Mouse (Mus musculus) kidney, adult 2 months (tissue): ENCODE results near the gene Tvp23b.

Source experiments
- CTCF ChIP-seq: fragments of 200-500 bp; conservative IDR thresholded peaks from 2 replicates; pipeline ENCODE4 v1.5.1; 2011; ENCODE audit warnings: low read depth, mild to moderate bottlenecking, control low read depth, low read length, moderate library complexity, mixed read lengths; ENCODE audit not compliant: insufficient read depth, insufficient read length
- POLR2A ChIP-seq: fragments of 200-500 bp; IDR thresholded peaks from one replicate; pipeline ENCODE4 v1.6.1; 2011; ENCODE audit warnings: low read depth, low read length, control low read depth

DNA sequence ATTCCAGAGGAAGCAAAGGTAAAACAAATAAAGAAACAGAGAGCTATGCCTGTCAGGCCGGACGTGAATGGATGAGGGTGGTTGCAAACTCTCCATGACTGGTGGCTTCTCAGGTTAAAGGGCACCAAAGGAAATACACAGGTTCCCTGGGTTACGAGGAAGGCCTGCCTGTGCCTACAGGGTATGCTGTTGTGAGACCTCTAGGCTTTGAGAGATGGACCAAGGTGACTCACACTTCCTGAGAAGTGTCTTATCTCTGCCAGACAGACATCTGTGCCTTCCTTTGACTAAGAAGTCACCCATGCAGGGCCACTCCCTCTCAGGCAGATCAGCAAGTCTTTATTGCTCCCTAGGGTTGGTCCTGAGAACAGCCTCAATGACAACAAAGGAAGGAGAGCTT, 50.5 kb downstream of the Tvp23b start:
- no peak for TF ChIP-seq CTCF
- TF ChIP-seq POLR2A: no peak
